Mouse (Mus musculus) thymus, adult 2 months (tissue): Measurements from ENCODE around the gene Akr1b8.

ENCODE experiments used
- CTCF ChIP-seq: fragments of 200-500 bp; IDR thresholded peaks from 2 replicates; pipeline ENCODE4 v1.5.1; 2012; ENCODE audit warnings: mild to moderate bottlenecking, control low read depth, low read length, moderate library complexity, borderline replicate concordance; ENCODE audit not compliant: control insufficient read depth, poor library complexity, insufficient read depth; ENCODE audit errors: extremely low read depth
- POLR2A ChIP-seq: fragments of 200-500 bp; IDR thresholded peaks from 2 replicates; pipeline ENCODE4 v1.6.1; 2012; ENCODE audit warnings: mild to moderate bottlenecking, low read length, control low read depth, moderate library complexity; ENCODE audit not compliant: control insufficient read depth, poor library complexity, insufficient read depth; ENCODE audit errors: extremely low read depth

DNA sequence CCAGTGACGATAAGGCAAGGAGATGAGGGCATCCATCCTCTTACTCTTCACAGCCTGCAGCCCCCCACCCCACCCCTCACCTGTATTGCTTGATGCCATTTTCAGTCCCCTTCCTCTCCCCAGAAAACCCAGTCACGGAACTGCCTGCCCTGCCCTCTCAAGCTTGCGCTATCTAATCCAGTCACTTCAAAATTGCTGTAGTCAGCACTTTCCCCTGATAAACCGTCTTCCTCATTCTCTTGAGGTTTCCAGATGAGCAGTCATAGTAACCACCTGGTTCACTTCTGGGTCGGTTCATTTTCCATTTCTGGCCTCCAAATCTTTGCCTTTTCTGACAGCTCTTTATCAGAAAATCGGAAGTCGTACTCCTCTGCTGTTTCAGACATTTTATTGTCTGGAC, 19.9 kb downstream of the Akr1b8 start:
- no peak for TF ChIP-seq CTCF
- no peak for TF ChIP-seq POLR2A
